Mouse (Mus musculus) B cell, adult 62 days (primary cell): ENCODE results near the gene Krtdap. TPM values are rescaled to one million over a fixed set of nuclear protein-coding genes. Genes with fewer than 3 reads are reported as not detected.

Experiments
- total RNA-seq: library from RNA; stranded (reverse); gene quantifications from 4 replicates; pipeline ENCODE4 v1.2.4, GENCODE M21; 2023

The Krtdap gene
- not detected in 4 replicates for total RNA-seq

DNA sequence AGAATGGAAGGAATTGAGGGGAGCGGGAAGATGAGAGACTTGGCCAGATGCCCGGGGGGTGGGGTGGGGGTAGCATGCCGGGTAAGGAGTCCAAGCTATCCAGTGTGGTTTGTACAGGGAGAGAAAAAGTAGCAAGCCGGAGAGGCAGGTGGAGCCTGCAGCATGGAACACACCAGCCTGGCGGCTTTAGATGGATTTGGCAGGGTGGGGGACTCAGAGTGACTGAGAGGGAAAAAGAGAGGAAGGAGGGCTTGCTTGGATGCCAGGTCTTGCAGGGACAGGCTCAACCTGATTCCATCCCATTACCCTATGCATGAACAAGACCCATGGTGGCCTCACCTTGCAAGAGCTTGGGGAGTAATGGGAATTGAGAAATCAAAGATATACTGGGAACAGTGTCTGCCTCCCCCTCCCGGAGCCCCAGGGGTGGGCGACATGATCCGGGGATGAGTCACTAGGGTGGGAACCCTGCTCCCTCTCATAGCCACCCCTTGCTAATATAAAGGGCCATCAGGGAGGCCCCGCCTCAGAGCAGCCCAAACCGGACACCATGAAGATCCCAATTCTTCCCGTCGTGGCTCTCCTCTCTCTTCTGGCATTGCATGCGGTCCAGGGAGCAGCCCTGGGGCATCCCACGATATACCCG is at the start of gene Krtdap:
TSS of gene Krtdap (plus strand) at position 520 of the 646 bp plus-strand sequence.

DNA sequence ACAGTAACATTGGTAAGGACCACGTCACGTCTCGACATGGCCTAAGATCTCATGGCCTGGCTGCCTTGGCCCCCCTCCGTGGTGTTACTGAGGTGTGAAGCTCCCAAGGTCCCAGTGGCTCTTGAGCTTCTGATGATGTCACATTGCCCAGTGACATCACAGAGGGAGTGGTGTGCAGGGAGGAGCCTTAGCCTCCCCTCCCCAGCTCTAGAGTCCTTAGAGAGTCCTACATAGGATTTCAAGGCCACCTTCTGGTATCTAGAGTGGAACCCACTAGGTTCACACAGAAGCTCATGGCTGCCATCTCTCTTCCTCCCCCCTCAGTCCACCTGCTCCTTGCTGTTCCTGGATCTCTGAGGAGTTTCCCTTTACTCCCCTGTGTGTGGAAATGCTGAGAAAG is 44.1 kb upstream of the Krtdap start, which contains the start of gene Gapdhs:
TSS of gene Gapdhs (minus strand) at position 65 of the 400 bp plus-strand sequence.

DNA sequence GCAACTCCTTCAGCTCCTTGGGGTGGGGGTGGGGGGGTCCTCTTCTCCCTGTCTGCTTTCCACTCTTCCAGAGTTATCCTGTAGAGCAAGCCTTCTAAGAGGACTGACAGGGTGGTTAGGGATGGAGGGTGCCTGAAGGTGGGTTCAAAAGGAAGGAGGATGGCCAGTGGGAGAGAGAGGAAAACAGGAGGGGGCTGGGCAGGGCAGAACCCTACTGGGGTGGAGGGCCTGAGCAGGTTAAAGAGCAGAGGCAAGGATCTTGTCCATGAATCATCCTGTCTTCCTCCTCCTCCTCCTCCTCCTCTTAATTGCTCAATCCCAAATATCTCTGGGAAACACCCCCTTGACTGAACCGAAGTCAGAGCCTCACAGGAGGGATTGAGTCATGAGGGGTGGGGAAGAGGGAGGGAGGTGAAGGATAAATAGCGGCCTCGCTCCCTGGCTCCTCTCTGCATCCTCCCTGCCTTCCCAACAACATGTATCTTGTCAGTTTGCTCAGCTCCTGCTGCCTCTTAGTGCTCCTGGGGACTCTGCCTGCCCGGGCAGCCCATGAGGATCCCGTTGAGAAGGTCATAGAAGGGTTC is 36.5 kb upstream of the Krtdap start, which contains the start of gene Sbsn:
TSS of gene Sbsn (plus strand) at position 386 of the 584 bp plus-strand sequence.

DNA sequence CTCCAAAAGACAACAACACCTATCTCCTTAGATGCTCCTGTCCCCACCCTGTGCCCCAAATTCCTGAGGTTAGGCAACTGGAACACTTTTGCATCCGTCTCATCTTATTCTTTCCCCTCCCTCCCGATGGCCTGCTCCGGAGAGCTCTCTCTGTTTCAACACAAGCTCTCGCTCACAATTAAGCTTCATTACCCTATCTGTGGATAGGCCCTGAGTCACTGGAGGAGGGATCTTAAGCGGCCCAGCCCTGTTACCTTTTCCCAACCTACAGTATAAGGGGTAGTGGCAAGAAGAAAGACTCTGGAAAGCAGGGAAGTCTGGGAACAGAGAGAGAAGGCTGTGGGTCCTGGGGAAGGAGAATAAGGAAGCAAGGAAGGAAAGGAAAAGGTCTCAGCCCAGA is 24.2 kb upstream of the Krtdap start, which contains the start of gene Dmkn:
TSS of gene Dmkn (plus strand) at position 301 of the 400 bp plus-strand sequence.

DNA sequence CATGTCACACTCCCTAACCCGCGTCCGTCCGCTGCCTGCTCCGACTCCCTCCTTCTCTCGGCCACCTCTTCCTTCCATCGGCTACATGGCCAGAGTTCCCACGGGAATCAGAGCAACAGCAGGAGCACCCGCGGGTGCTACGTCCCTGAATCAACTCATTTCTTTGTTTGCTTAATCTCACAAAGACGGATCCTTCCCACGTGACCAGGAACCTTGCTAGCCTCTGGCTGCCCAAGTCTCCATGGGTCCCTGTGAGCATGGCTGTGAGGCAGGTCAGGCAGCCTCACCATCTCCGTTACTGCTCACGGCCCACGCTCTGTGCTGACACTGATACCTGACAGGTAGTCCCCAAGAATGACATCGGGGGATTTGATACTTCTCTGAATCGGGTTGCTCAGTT is 36.0 kb downstream of the Krtdap start, which contains the start of gene Ffar2:
TSS of gene Ffar2 (minus strand) at position 101 of the 400 bp plus-strand sequence.

Other genes starting within 250 kb of the Krtdap start
- 2.2 to 3.1 TPM (median 2.7 TPM) in 4 replicates for gene Hspb6, start 235.7 kb upstream of the Krtdap start, total RNA-seq
- gene Proser3, start 235.6 kb upstream of the Krtdap start, total RNA-seq = 10.2 to 18.1 TPM (median 13.6 TPM) in 4 replicates
- 38.9 to 50.0 TPM (median 41.5 TPM) in 4 replicates for gene Lin37, start 228.1 kb upstream of the Krtdap start, total RNA-seq
- 106 to 140 TPM (median 111 TPM) in 4 replicates for gene U2af1l4, start 224.6 kb upstream of the Krtdap start, total RNA-seq
- gene Gm49396, start 224.6 kb upstream of the Krtdap start, total RNA-seq = 9.2 to 12.8 TPM (median 11.8 TPM) in 4 replicates
- 135 to 152 TPM (median 138 TPM) in 4 replicates for gene Psenen, start 224.3 kb upstream of the Krtdap start, total RNA-seq
- 5.6 to 11.7 TPM (median 8.2 TPM) in 4 replicates for gene Igflr1, start 222.5 kb upstream of the Krtdap start, total RNA-seq
- 104 to 116 TPM (median 108 TPM) in 4 replicates for gene Kmt2b, start 199.2 kb upstream of the Krtdap start, total RNA-seq
- gene Zbtb32, start 189.0 kb upstream of the Krtdap start, total RNA-seq = 0.82 to 1.9 TPM (median 1.6 TPM) in 4 replicates
- 0.70 TPM in 1 of 4 replicates, not detected in the others for gene Upk1a, start 175.0 kb upstream of the Krtdap start, total RNA-seq
- gene Cox6b1, start 161.7 kb upstream of the Krtdap start, total RNA-seq = 177 to 214 TPM (median 201 TPM) in 4 replicates
- gene Etv2, start 152.0 kb upstream of the Krtdap start, total RNA-seq = not detected in 4 replicates
- 87.7 to 100 TPM (median 92.3 TPM) in 4 replicates for gene Rbm42, start 137.6 kb upstream of the Krtdap start, total RNA-seq
- gene Haus5, start 122.9 kb upstream of the Krtdap start, total RNA-seq = 56.1 to 64.2 TPM (median 59.9 TPM) in 4 replicates
- gene Pmis2, start 116.3 kb upstream of the Krtdap start, total RNA-seq = not detected in 4 replicates
- not detected in 4 replicates for gene 2200002J24Rik, start 89.0 kb upstream of the Krtdap start, total RNA-seq
- gene Atp4a, start 75.7 kb upstream of the Krtdap start, total RNA-seq = 0.85 to 3.1 TPM in 2 of 4 replicates, not detected in the others
- gene Tmem147, start 58.4 kb upstream of the Krtdap start, total RNA-seq = 34.4 to 45.7 TPM (median 41.2 TPM) in 4 replicates
- gene Gapdhs, start 44.2 kb upstream of the Krtdap start, total RNA-seq = not detected in 4 replicates
- gene Sbsn, start 36.4 kb upstream of the Krtdap start, total RNA-seq = 2.3 to 5.4 TPM (median 3.3 TPM) in 4 replicates
- gene Dmkn, start 24.1 kb upstream of the Krtdap start, total RNA-seq = not detected in 4 replicates
- 13.9 to 20.5 TPM (median 17.6 TPM) in 4 replicates for gene Ffar2, start 35.9 kb downstream of the Krtdap start, total RNA-seq
- 1.0 to 2.0 TPM (median 1.4 TPM) in 4 replicates for gene Ffar3, start 68.3 kb downstream of the Krtdap start, total RNA-seq
- gene Ffar1, start 73.7 kb downstream of the Krtdap start, total RNA-seq = 25.4 to 28.3 TPM (median 27.3 TPM) in 4 replicates
- 1,001 to 1,218 TPM (median 1,131 TPM) in 4 replicates for gene Cd22, start 92.4 kb downstream of the Krtdap start, total RNA-seq
- not detected in 4 replicates for gene Mag, start 127.0 kb downstream of the Krtdap start, total RNA-seq
- gene Hamp2, start 136.8 kb downstream of the Krtdap start, total RNA-seq = not detected in 4 replicates
- not detected in 4 replicates for gene Hamp, start 156.1 kb downstream of the Krtdap start, total RNA-seq
- gene Usf2, start 168.9 kb downstream of the Krtdap start, total RNA-seq = 135 to 161 TPM (median 150 TPM) in 4 replicates
- 0.61 to 1.8 TPM (median 1.3 TPM) in 4 replicates for gene Lsr, start 185.6 kb downstream of the Krtdap start, total RNA-seq
- 0.48 TPM in 1 of 4 replicates, not detected in the others for gene Fam187b, start 185.9 kb downstream of the Krtdap start, total RNA-seq